Mouse (Mus musculus) G1E (cell line): ENCODE measurements around the gene Fthl17d. TPM values are rescaled to one million over a fixed set of nuclear protein-coding genes. Genes with fewer than 3 reads are reported as not detected.
"Not testable (repeated sequence)": the region's sequence is repeated elsewhere in the genome, so short reads cannot be mapped to it uniquely, and the experiment has no call there.

Experiments used
- ATAC-seq: 2 replicates; pipeline ENCODE4 v1.8.0; 2016; ENCODE audit warnings: mild to moderate bottlenecking; ENCODE audit not compliant: insufficient number of reproducible peaks, poor library complexity, low FRiP score, severe bottlenecking; ENCODE audit errors: extremely low read depth
- DNase-seq: peaks from one replicate; pipeline ENCODE4 v3.0.0; 2012; ENCODE audit warnings: low spot score
- H3K27me3 ChIP-seq: 2 replicates; pipeline ENCODE4 v1.6.1; 2012; ENCODE audit warnings: mild to moderate bottlenecking, low read length, inconsistent platforms; ENCODE audit not compliant: insufficient read depth
- H3K36me3 ChIP-seq: replicated peaks from 2 replicates; pipeline ENCODE3; 2012; ENCODE audit warnings: mild to moderate bottlenecking, inconsistent platforms
- H3K4me1 ChIP-seq: 2 replicates; pipeline ENCODE4 v1.6.1; 2012; ENCODE audit warnings: low read depth, low read length, inconsistent platforms, mixed read lengths; ENCODE audit not compliant: insufficient read depth
- H3K4me3 ChIP-seq: 2 replicates; pipeline ENCODE4 v1.5.1; 2012; ENCODE audit warnings: low read depth, mild to moderate bottlenecking, inconsistent platforms, low read length, moderate library complexity, mixed read lengths
- H3K9me3 ChIP-seq: replicated peaks from 2 replicates; pipeline ENCODE4 v1.6.1; 2012; ENCODE audit warnings: inconsistent platforms
- CTCF ChIP-seq: IDR thresholded peaks from 2 replicates; pipeline ENCODE4 v1.5.1; 2012; ENCODE audit warnings: low read depth, low read length, inconsistent platforms, mixed read lengths
- GATA1 ChIP-seq: IDR thresholded peaks from 2 replicates; pipeline ENCODE4 v1.6.1; 2012; ENCODE audit warnings: borderline replicate concordance, low read length, inconsistent platforms, mixed read lengths
- GATA2 ChIP-seq: IDR thresholded peaks from 2 replicates; pipeline ENCODE4 v1.6.1; 2012; ENCODE audit warnings: low read depth, low read length, inconsistent platforms, borderline replicate concordance
- POLR2AphosphoS5 ChIP-seq: IDR thresholded peaks from 2 replicates; pipeline ENCODE4 v1.6.1; 2012; ENCODE audit warnings: low read depth, low read length, inconsistent platforms; ENCODE audit not compliant: insufficient replicate concordance
- TAL1 ChIP-seq: conservative IDR thresholded peaks from 2 replicates; pipeline ENCODE4 v1.6.1; 2012; ENCODE audit warnings: low read depth, low read length, inconsistent platforms, mixed read lengths
- polyA plus RNA-seq: library from polyadenylated mRNA; stranded (reverse); fragments of >175 nt; gene quantifications from 2 replicates; pipeline ENCODE4 v1.2.3, GENCODE M21; 2012
- total RNA-seq, 2 experiments: library from RNA; stranded (forward) in 1 of 2; stranded (reverse) in 1 of 2; fragments of 200-1000 nt in 1 of 2; fragments of >200 nt in 1 of 2; fragmentation: Nextera tagmentation in 1 of 2; gene quantifications; 2 replicates each; pipeline ENCODE4 v1.2.3; 2014 to 2017

The Fthl17d gene
- not detected in 2 replicates for total RNA-seq (2014; fragmentation: Nextera tagmentation)
- not detected in 2 replicates for total RNA-seq (2017)
- not detected in 2 replicates for polyA plus RNA-seq

DNA sequence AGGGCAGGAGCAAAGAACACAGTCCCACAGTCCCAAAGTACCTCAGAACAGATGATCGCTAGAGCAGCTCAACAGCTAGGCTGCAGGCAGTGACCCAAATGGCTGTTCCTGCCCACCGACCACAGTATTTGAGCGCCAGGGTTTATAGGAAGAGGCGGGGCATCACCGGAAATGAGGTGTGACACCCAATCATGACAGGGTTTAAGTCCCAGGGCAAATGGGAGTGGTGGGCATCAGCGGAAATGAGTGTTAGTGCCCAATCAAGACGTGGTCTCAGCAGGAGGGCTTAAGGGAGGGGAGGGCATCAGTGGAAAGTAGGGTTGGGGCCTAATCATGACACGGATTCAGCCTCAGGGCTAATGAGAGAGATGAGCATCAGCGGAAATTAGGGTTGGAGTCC is at the start of gene Fthl17d:
Gene Fthl17d, minus strand, starts transcription at position 101 of the 400 bp plus-strand sequence.
- not testable (repeated sequence) for H3K36me3 ChIP-seq

GRCm38 (mm10) chrX:9033193-9033592 is 46.6 kb upstream of the Fthl17d start, which contains the start of gene Fthl17e:
TSS of gene Fthl17e (plus strand) at chrX:9033493.
- H3K36me3 ChIP-seq, H3K4me3 ChIP-seq, H3K27me3 ChIP-seq, DNase-seq, H3K4me1 ChIP-seq, ATAC-seq, H3K9me3 ChIP-seq: not testable (repeated sequence)

More for the DNA sequence above, at the start of gene Fthl17d:
- DNase-seq, H3K4me3 ChIP-seq, H3K27me3 ChIP-seq, H3K4me1 ChIP-seq, H3K9me3 ChIP-seq, ATAC-seq: not testable (repeated sequence)

- Histone ChIP-seq H3K27me3 (no peaks in the 10 kb centered on the region), H3K4me3 (no peak overlapping the region), H3K36me3 (no peaks in the 10 kb centered on the region), H3K4me1 (no peaks in the 10 kb centered on the region), H3K9me3 (no peaks in the 10 kb centered on the region)
- no peak for ATAC-seq
- DNase-seq, result no peak
- TF ChIP-seq GATA1 (no peak), GATA2 (no peak), CTCF (no peak), POLR2AphosphoS5 (no peak), TAL1 (no peak)
Measured at GRCm38 (mm10) chrX:9019481-9019880, 32.9 kb upstream of the Fthl17d start.

DNA sequence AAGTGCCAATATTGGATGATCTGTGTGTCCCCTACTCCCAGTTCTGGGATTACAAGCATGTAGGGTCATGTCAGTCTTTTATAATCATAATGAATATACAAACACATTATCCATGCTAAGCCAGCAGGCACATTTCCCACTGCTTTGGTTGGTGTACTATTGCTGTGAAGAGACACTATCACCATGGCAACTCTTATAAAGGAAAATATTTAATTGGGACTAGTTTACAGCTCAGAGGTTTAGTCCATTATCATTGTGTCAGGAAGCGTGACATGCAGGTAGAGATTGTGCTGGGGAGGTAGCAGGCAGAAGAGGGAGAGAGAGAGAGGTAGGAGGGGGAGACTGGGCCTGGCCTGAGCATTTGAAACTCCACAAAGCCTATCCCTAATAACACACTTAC is 29.5 kb upstream of the Fthl17d start:
- Histone ChIP-seq H3K9me3 (no peaks in the 10 kb centered on the region), H3K4me1 (no peaks in the 10 kb centered on the region), H3K27me3 (no peaks in the 10 kb centered on the region), H3K4me3 (no peak overlapping the region), H3K36me3 (no peaks in the 10 kb centered on the region)
- ATAC-seq (no peak), DNase-seq (no peak)
- no peak for TF ChIP-seq POLR2AphosphoS5
- TF ChIP-seq TAL1, result no peak
- TF ChIP-seq GATA2, result no peak
- no peak for TF ChIP-seq GATA1
- TF ChIP-seq CTCF, result no peak

GRCm38 (mm10) chrX:8976459-8976858 is 10.1 kb downstream of the Fthl17d start, which contains the start of gene Fthl17c:
TSS of gene Fthl17c (minus strand) at chrX:8976559.
- not testable (repeated sequence) for H3K27me3 ChIP-seq, ATAC-seq, H3K36me3 ChIP-seq, H3K4me1 ChIP-seq, DNase-seq, H3K9me3 ChIP-seq, H3K4me3 ChIP-seq

- not testable (repeated sequence) for DNase-seq, H3K4me3 ChIP-seq, ATAC-seq, H3K9me3 ChIP-seq, H3K27me3 ChIP-seq, H3K4me1 ChIP-seq, H3K36me3 ChIP-seq
Measured at GRCm38 (mm10) chrX:8964618-8965017, 21.9 kb downstream of the Fthl17d start.

DNA sequence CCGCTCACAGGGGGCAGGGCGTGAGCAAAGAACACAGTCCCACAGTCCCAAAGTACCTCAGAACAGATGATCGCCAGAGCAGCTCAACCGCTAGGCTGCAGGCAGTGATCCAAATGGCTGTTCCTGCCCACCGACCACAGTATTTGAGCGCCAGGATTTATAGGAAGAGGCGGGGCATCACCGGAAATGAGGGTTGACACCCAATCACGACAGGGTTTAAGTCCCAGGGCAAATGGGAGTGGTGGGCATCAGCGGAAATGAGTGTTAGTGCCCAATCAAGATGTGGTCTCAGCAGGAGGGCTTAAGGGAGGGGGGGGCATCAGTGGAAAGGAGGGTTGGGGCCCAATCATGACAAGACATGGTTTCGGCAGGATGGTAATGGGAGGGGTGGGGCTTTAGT is 23.7 kb downstream of the Fthl17d start, which contains the start of gene Fthl17b:
Gene Fthl17b, minus strand, starts transcription at position 101 of the 400 bp plus-strand sequence.
- H3K4me3 ChIP-seq, H3K4me1 ChIP-seq, DNase-seq, ATAC-seq, H3K9me3 ChIP-seq, H3K36me3 ChIP-seq, H3K27me3 ChIP-seq: not testable (repeated sequence)

DNA sequence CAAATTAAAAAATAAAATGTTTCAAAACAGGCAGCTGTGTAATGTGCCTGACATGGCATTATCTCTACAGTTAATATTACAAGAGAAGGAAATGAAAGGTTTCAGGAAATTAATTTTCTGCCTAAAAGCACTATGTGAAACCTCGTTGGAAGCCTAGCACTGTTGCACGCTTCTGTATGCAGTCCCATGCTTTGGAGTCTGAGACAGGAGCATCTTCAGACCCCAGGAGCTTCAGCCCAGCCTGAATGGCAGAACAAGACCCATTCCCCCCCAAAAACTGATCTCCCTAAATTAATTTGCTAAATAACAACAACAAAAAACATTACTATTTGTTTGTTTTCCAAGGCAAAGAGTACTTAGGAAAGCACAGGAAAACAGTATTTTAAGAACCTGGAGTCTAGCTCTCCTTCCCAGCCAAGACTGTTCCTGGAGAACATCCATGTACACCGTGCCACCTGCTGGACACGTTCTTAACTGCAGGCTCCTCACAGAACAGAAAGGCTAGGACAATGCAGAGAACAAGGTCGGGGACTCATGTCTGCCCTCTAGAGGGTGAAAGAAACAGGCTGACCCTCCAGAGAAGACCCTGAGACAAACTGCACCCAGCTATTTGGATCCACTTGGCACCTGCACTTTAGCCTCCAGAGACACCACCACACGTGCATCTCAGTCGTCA is 38.3 kb downstream of the Fthl17d start:
- ATAC-seq, H3K36me3 ChIP-seq, H3K4me3 ChIP-seq, H3K9me3 ChIP-seq, H3K27me3 ChIP-seq, DNase-seq, H3K4me1 ChIP-seq: not testable (repeated sequence)
